Mouse (Mus musculus) adrenal gland, adult 18-20 months (tissue): ENCODE data around the gene Dusp19. TPM values are rescaled to one million over a fixed set of nuclear protein-coding genes. Genes with fewer than 3 reads are reported as not detected.
A peak's percentile ranks its signal among the peaks of the same experiment; 100 is the strongest.

Source experiments
- DNase-seq, 2 experiments: peaks; one replicate each; pipeline ENCODE4 v3.0.0; 2021 to 2022; ENCODE audit warnings: low spot score in 2 of 2
- long read RNA-seq, 2 experiments: library from polyadenylated mRNA; stranded (forward); transcript quantifications; one replicate each; pipeline ENCODE4 v2.0.0; 2021
- total RNA-seq, 2 experiments: library from RNA; stranded (reverse); gene quantifications; 1 replicate in 1 of 2; 2 replicates in 1 of 2; pipeline ENCODE4 v1.2.3; 2021

Gene Dusp19
- 10 to 100 TPM; 10.9 to 20.3 TPM for total RNA-seq
- long read RNA-seq, experiment 1, transcript Dusp19-201 (4 exons, 1,632 nt): major isoform, 5 of 8 reads
- long read RNA-seq, experiment 1, partial matches to known transcripts: 0 of 8 reads
- long read RNA-seq, experiment 1, other reads (novel, unspliced or antisense): 0 of 8 reads
- long read RNA-seq, experiment 2, transcript Dusp19-201 (4 exons, 1,632 nt): major isoform, 10 of 15 reads
- long read RNA-seq, experiment 2, partial matches to known transcripts: 1 of 15 reads
- long read RNA-seq, experiment 2, other reads (novel, unspliced or antisense): 2 of 15 reads

DNA sequence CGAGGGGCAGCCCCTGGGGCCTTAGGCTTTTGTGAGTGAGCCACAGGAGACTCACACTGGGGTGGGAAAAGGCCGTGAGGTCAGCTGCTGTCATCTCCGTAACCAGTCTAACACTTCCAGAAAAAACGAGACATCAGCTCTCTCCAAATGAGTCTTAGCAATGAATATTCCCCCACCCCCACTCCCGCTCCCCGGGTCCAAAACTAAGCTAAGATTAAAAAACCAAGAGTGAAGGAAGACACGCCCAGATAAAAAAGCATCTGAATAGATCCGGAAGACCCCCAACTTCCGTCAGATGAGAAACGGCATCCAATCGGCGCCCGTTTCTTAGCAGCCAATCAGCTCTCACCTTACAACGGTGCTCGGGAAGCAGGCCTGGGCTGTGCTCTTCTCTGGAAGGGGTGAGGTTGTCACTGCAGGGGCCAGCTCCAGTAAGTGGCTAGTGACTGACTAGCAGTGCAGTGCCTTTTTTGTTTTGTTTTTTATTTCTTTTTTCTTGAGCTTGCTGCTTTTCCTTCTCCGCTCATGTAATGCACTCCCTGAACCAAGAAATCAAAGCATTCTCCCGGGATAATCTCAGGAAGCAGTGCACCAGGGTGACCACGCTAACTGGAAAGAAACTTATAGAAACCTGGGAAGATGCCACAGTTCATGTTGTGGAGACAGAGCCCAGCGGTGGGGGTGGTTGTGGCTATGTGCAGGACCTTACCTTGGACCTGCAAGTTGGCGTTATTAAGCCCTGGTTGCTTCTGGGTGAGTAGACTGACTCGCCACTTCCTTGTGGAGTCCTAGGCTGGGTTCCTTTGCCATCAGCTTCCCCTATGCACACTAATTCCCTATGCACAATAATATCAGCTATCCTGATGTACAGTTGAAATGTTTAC is at the start of gene Dusp19, which contains the start of gene Nup35:
Gene Dusp19 (plus strand): TSS at position 192 of the 884 bp plus-strand sequence.
Gene Nup35 (plus strand): TSS at position 383 of the 884 bp plus-strand sequence.
- DNase-seq: peak; percentile 92 to 95

DNA sequence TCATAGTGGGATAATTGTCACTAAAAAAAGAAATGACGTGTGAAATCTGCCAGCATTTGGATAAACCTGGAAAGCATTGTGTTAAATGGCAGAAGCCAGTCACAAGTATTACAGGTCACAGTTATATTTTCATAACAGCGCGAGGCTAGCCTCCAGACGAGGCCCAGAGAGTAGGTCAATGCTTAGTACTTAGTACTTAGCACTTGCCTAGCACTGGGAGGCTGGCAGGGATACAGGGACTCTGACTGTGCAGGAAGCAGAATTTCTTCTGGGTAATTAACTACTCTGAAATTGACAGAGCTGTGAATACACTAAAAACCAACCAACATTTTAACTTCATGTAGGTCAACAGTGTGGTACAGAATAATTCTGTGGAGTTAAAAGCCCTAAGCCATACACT is 49.4 kb upstream of the Dusp19 start:
- DNase-seq: no peak

DNA sequence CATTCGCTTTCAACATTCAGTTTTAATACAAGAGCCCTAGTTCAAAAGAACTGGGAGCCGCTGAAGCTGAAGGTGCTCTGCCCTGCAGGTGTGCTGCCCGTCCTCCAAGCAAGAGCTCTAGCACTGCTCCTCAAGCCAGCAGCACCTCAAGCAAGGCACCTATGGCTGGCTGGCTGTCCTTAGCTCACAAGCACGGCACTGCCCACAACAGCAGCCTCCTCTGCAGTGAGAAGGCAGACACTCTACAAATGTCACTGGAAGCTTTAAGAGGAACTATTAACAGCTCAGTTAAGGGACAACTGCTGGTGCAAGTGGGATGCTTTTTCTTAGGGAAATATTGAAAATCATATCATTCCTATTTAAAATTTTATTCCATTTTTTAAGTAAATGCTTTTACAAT is 46.2 kb upstream of the Dusp19 start:
- no peak for DNase-seq

DNA sequence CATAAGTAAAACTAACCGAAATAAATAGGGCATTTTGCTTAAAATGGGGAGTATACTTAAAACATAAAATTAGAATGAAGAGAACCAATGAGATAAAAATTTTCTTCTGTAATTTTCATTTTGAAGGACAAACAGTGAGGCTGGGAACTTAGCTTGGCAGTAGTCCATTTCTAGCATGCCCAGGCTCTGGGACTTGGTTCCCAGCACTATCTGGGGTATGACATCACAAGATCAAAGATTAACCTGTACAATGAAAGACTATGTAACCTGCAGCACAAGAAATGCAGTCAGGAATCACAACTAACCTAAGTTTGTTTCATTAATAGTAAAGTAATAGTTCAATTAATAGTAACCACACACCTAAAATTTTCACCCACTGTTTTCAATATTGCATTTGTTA is 39.6 kb upstream of the Dusp19 start:
- DNase-seq: no peak

DNA sequence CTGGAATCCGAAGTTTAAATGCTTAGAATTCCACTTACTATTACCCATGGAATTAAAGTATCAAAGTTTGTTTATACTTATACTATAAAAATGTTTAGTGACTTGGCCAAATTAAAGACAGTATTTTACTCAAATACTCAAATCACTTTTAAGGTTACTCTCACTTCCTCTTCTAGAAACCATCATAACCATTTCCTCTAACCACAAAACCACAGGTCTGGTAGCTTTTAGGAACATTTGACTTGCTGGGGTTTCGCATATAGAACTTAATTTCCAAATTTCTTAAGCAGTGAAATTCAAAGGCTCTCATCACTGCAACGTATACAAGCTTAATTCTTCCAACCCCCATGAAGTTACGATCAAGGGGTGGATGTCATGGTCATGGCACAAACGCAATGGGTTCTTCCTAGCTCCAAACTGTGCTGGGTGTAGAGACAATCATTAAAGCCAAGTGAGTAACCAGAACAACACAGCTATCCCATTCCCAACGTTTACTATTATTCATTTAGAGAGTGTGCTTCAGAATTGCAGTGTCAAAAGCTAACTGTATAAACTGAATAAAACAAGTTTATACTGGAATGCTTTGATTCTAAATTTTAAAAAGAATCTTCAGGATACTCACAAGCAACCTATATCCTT is 37.5 kb upstream of the Dusp19 start:
- DNase-seq: no peak

DNA sequence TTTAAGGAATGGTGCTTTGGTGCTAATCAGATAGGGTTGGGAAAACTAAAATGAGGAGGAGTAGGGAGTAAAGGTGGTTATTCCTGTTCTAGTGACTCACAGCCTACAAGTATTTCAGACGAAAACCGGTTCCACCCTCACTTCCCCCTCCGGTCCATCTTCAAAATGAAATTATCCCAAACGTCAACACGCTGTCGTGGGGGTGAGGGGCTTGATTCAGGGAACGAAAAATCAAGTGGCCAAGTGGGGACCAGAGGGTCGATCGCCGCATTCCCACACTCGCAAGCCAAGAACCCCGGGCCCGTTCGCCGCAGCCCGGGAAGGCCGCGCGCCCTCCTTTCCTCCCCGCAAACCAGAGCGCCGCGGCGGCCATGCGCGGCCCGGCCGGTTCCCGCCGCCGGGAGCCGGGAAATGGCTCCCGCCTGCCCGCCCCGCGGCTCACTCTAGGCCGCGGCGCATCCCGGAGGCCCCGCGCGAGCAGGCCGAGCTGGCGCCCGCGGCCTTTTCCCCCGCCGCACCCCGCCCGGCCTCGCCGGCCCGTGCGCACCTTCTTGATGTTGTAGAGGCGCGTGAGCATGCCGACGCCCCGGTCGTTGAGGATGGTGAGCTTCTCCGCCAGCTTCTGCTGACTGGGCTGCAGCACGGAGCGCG is 36.4 kb upstream of the Dusp19 start:
- peak; percentile 55 to 63 for DNase-seq

DNA sequence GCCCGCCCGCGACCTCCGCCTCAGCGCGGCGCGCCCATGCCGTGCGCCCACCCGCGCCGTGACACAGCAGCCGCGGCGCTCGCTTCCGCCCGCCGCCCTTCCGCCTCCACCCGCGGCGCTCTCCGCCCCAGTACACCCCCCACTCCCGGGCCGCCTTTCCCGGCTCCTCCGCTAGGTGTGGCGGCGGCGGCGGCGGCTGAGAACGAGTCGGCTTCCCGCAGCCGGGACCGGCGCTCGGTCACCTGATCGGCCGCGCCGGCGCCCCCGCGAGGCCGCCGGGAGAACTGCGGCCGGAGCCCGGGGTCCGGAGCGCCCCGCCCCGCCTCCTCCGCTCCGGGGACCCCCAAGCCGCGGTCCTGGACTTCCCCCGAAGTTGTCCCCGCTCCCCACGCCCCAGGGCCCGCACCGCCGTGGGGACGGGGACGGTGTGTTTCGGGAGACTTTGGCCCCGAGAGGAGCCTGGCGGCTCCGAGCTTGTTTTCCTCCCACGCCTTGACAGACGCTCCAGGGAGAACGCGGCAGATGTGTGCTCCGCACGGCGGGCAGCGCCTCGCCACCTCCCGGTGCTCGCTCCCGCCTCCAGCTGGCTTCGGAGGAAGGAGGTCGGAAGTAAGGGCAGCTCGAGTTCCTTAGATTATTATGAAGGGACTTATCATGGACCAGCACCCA is 35.7 kb upstream of the Dusp19 start, which contains the start of gene Nckap1:
Gene Nckap1 (minus strand): TSS at position 338 of the 669 bp plus-strand sequence.
- DNase-seq: peak; percentile 91 to 92

DNA sequence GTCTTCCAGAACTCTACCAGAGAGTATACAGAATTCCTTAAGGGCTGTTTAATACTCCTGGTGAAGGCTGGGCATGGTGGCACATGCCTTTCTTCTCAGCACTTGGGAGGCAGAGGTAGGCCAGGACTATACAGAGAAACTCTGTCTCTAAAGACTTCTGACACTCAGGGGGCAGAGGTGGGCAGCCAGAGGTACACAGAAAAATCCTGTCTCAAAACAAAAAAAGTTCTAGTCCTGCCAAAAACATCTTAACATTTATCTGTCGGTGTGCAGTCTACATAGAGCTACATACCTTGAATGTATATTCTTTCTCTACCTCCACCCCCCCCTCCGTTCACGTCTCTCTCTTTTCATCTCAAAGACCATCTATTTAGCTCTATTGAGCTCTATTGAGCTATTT is 34.5 kb upstream of the Dusp19 start:
- DNase-seq: no peak

DNA sequence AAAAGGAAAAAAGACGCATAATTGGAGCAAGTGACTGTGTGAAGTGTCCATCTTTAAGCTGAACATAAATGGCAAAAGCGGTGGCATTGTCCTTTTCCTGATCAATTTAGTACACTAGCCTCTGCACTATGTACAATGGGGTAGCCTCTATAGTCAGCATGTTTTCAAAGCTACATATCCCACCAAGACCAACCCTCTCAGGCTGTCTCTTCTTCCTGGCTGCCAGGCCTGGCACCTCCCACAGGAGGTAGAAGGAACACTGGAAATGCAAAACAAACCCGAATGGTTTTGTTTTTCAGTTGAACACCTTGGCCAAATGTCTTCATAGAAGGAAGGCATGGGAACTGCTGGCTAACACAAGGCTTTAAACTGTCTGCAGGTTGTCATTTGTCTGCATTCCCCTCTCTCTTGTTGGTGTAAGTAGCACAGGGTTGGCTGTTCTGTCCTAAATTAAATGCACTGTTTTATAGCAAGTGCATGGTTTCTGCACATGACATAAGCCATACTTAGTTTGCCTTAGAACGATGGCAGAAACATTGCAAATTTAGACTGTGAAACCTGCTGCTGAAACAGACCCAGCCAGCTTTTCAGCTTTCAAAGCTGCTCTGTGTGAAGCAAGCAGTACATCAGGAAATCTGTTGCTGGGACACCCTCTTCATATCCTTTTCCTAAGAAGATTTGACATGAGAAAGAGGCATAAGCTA is 22.5 kb upstream of the Dusp19 start:
- DNase-seq: no peak

DNA sequence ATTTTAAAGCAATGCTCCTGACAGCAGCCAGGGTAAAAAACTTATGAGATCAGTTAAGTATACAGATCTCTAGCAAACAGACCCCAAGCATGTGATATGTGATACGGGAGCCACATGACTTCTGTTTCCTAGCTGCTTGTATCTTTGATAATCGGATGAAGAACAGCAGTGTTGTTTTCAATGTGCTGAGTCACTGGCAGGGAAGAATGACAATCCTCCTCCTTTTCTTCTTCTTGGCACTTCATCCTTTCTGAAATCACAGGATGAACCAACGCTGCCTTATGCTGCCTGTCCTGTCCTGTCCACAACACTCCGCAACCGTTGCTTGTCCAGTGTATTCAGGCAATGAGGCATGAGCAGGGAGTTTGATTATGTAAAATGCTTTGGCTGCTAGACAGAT is 19.9 kb upstream of the Dusp19 start:
- DNase-seq: no peak

DNA sequence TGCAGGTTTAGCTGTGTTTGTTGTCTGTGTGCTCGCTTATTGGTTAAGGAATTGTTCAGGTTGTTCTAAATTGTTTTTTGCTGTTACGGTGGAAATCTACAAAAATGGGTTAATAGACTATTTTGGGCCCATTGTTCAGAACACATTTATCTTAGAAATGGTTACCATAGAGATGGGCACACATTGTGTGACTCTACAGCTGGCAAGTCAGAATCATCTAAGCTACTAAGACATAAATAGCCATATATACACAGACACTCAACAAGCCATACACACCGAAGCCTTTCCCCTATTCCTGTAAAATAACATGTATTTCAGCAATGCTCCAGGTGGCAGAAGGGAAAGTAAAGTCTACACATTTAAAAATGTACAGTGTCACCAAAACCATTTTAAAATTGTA is 17.0 kb upstream of the Dusp19 start:
- no peak for DNase-seq

DNA sequence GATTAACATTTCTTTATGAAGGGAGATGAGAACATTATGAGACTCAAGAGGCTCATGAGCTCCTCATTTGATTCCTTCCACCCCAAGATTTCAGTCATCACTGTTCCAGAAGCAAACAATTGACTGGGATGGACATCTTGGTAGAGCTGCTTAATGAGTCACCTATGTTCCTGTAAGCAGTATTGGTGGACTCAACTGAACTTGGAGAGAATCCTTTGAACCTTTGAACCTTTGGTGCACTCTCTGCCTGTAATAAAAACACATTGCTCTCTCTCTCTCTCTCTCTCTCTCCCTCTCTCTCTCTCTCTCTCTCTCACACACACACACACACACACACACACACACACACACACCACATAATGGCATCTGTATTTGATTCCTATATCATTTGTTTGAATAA is 16.2 kb upstream of the Dusp19 start:
- no peak for DNase-seq

DNA sequence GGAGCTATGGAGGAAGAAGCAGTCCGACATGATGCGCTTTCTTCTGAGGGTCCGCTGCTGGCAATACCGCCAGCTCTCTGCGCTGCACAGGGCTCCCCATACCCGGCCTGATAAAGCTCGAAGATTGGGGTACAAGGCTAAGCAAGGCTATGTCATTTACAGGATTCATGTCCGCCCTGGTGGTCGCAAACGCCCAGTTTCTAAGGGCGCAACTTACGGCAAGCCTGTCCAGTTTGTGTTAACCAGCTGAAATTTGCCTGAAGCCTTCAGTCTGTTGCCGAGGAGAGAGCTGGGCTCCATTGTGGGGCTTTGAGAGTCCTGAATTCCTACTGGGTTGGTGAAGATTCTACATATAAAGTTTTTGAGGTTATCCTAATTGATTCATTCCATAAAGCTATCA is 14.1 kb upstream of the Dusp19 start:
- DNase-seq: no peak

DNA sequence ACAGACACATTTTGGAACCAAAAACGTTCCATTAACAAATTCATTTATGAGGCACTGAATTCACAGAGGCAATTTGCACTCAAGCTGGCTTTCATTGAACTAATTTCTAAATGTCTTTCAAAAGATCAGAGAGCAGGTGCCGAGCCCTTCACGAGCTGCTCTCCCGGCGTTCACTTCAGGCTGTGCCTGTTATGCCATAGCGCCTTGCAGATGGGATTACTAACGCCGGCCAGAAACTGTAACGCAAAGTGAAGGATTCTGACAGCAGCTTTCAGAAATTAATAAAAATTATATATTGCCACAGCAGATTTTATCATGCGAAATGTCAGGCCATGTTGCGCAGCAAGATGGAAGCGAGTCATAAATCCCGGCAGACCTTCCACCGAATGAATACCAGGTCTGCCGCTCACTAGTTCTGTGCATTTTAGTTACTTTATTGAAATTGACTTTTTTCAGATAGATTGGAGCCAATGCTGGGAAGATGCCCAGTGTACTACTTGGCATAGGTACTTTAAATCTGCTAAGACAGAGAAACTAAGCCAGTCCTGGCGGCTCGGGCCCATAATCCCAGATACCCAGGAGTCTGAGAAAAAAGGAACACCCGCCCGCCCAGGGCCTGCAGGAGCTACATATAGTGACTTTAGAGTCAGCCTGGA is 12.9 kb upstream of the Dusp19 start:
- no peak for DNase-seq

DNA sequence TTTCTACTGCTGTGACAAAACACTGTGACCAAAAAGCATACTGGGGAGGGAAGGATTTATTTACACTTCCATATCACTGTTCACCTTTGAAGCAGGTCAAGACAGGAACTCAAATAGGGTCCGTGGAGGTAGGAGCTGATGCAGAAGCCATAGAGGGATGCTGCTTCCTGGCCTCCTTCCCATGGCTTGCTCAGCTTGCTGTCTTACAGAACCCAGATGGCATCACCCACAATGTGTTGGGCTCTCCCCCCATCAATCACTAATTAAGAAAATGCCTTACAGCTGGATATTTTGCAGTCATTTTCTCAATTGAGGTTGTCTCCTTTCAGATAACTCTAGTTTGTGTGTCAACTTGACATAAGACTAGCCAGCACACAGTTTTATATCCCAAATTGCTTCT is 4.6 kb upstream of the Dusp19 start:
- no peak for DNase-seq

DNA sequence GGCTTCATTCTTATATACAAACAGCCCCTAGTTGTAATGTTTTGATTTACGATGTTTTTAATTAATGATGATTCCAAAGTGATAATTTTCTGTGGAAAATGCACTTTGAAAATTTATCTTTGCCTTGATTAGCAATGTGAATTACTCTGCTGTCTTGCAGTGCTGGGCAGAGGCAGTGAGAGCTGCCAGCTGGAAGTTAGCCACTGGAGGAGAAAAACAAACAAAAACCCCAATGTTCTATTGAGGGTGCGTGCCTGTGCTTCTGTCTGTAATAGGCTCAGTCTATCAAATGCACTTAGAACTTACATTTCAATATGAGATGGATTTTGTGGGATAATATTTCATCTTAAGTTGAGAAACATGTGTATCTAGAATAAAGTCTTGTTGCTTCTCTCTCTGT is 4.0 kb upstream of the Dusp19 start:
- no peak for DNase-seq

DNA sequence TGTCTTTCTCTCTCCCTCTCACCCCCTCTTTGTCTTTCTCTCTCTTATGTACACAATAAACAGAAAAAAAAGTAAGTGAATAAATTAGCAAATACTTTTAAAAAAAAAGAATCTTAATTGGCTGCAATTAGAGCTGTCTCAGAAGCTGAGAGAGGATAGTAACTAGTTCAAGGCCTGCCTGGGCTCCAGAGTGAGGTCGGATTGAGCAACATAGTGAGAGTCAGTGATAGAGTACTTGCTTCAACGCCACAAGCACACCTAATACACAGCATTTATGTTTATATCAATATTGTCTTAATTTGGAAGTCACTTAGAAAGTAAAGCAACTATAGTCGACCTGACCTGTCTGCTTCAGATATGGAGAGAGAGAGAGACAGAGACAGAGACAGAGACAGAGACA is 2.1 kb downstream of the Dusp19 start:
- DNase-seq: no peak

DNA sequence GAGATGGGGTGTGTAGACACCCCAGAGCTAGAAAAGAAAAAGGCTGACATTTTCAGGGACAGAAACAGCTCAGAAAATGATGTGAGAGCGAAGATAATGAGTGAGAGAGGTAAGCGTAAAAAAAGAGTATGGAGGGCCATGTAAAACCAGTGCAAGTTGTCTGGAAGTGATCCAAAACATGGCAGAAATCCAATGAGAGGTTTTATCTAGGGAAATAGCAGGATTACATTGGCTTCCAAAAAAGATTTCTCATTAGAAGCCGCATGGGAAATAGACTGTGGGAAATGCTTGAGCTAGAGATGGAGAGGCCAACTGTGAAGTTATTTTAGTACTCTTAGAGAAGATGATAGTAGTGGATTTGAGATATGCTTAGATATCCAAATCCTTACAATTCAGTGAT is 5.1 kb downstream of the Dusp19 start:
- no peak for DNase-seq

DNA sequence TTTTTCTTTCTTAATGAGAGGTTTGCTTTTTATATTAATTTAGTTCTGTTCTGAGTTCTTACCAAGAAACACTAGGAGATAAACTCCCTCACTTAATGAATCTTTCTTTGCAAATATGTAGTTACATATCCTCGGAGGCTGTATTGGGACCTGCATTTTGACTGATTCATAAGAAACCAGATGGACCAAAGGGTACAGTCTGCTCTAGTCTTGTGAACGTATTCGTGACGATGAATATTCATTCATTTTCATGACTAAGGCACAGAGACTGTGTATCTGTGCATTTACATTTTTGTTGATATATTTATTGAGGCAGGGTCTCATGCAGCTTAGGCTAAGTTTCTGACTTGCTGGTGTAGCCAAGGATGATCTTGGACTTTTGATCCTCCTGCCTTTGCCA is 7.7 kb downstream of the Dusp19 start:
- DNase-seq: no peak
